Mouse (Mus musculus) heart, adult 2 months (tissue): ENCODE results near the gene Kazald1. TPM values are rescaled to one million over a fixed set of nuclear protein-coding genes. Genes with fewer than 3 reads are reported as not detected.

Experiments used
- DNase-seq, 2 experiments: peaks; one replicate each; pipeline ENCODE4 v3.0.0; 2021
- H3K27ac ChIP-seq: fragments of 200-600 bp; 2 replicates; pipeline ENCODE4 v1.8.1; 2022
- H3K27me3 ChIP-seq: fragments of 200-500 bp; 2 replicates; pipeline ENCODE4 v1.6.1; 2012; ENCODE audit warnings: mild to moderate bottlenecking, low read length, inconsistent platforms, mixed read lengths; ENCODE audit not compliant: control insufficient read depth, insufficient read depth
- H3K36me3 ChIP-seq: fragments of 200-500 bp; 2 replicates; pipeline ENCODE4 v1.6.1; 2012; ENCODE audit warnings: low read length, inconsistent platforms; ENCODE audit not compliant: control insufficient read depth, insufficient read depth
- H3K4me1 ChIP-seq: fragments of 200-500 bp; 2 replicates; pipeline ENCODE4 v1.6.1; 2011; ENCODE audit warnings: low read length; ENCODE audit not compliant: control insufficient read depth, insufficient read depth
- H3K4me3 ChIP-seq: fragments of 200-600 bp; 2 replicates; pipeline ENCODE4 v1.8.1; 2022
- H3K79me2 ChIP-seq: fragments of 200-500 bp; replicated peaks from 2 replicates; pipeline ENCODE4 v1.6.1; 2012; ENCODE audit warnings: mild to moderate bottlenecking, inconsistent platforms, low read length, moderate library complexity, mixed read lengths; ENCODE audit not compliant: control insufficient read depth, insufficient read depth
- H3K9ac ChIP-seq: fragments of 200-500 bp; 2 replicates; pipeline ENCODE4 v1.6.1; 2012; ENCODE audit warnings: low read depth, mild to moderate bottlenecking, control low read depth, inconsistent platforms, low read length, mixed read lengths
- CTCF ChIP-seq: fragments of 200-600 bp; IDR thresholded peaks from 2 replicates; pipeline ENCODE4 v1.8.1; 2022; ENCODE audit warnings: antibody characterized with exemption, mild to moderate bottlenecking, moderate library complexity
- EP300 ChIP-seq: fragments of 200-500 bp; IDR thresholded peaks from 2 replicates; pipeline ENCODE4 v1.6.1; 2011; ENCODE audit warnings: low read depth, low read length, control low read depth; ENCODE audit not compliant: insufficient read depth
- POLR2A ChIP-seq: fragments of 200-500 bp; IDR thresholded peaks from 2 replicates; pipeline ENCODE4 v1.6.1; 2011; ENCODE audit warnings: mild to moderate bottlenecking, low read depth, low read length, control low read depth; ENCODE audit not compliant: insufficient read depth
- WGBS: fragments of 180-500 bp; shearing (Covaris S2); methylation state at CpG from one replicate; pipeline ENCODE4 v1.1.7; 2018; 5-methylcytosine and 5-hydroxymethylcytosine counted together
- intact Hi-C: fragments of 180-260 bp; cut with DNase I; formaldehyde crosslinking; loops from one replicate; pipeline ENCODE4 v1.15.1; 2025
- polyA plus RNA-seq: library from polyadenylated mRNA; depleted of rRNA; stranded (reverse); fragments of >200 nt; gene quantifications from 2 replicates; pipeline ENCODE4 v1.2.3, GENCODE M21; 2012
- total RNA-seq, 2 experiments: library from RNA; stranded (reverse); gene quantifications; 2 replicates each; pipeline ENCODE4 v1.2.3; 2021

The Kazald1 gene
- total and polyA plus RNA-seq, 3 experiments: 3.6 to 4.6 (median 3.9) TPM

- Histone ChIP-seq H3K9ac (no peak overlapping the region), H3K27me3 (no peaks in the 10 kb centered on the region), H3K4me1 (peaks cover 5% of the 10 kb centered on the region), H3K79me2 (no peaks in the 10 kb centered on the region), H3K36me3 (no peaks in the 10 kb centered on the region; the same call in 1 of the 2 replicates), H3K4me3 (no peak overlapping the region), H3K27ac (no peak overlapping the region)
- no peak for DNase-seq
- TF ChIP-seq POLR2A (no peak), CTCF (no peak), EP300 (no peak)
- intact Hi-C loops: no loop called here
- 82% methylated on average over 8 of the region's 8 CpGs for WGBS
Observed at GRCm38 (mm10) chr19:45053451-45053850, 21.6 kb upstream of the Kazald1 start.

- Histone ChIP-seq H3K9ac (no peak overlapping the region), H3K4me1 (peaks cover 5% of the 10 kb centered on the region), H3K4me3 (no peak overlapping the region), H3K36me3 (no peaks in the 10 kb centered on the region; the same call in 1 of the 2 replicates), H3K27ac (no peak overlapping the region), H3K27me3 (no peaks in the 10 kb centered on the region), H3K79me2 (no peaks in the 10 kb centered on the region)
- 73% methylated on average over 6 of the region's 6 CpGs for WGBS
- intact Hi-C loops: no loop called here
- no peak for TF ChIP-seq CTCF
- no peak for TF ChIP-seq POLR2A
- TF ChIP-seq EP300: no peak
- DNase-seq: no peak
Observed at GRCm38 (mm10) chr19:45054892-45055690, 19.9 kb upstream of the Kazald1 start.

GRCm38 (mm10) chr19:45056364-45056763, 18.7 kb upstream of the Kazald1 start:
- WGBS: 35% methylated on average over 4 of the region's 4 CpGs
- intact Hi-C loops: no loop called here
- peak in 1 of 2 experiments; percentile 39 for DNase-seq
- Histone ChIP-seq H3K36me3 (no peaks in the 10 kb centered on the region; the same call in 1 of the 2 replicates), H3K4me3 (no peak overlapping the region), H3K27me3 (no peaks in the 10 kb centered on the region), H3K79me2 (no peaks in the 10 kb centered on the region), H3K9ac (no peak overlapping the region), H3K4me1 (peaks cover 5% of the 10 kb centered on the region), H3K27ac (no peak overlapping the region)
- no peak for TF ChIP-seq EP300
- TF ChIP-seq CTCF: peak; percentile 82

- no peak for TF ChIP-seq POLR2A
- TF ChIP-seq EP300: no peak
- TF ChIP-seq CTCF: no peak
- Histone ChIP-seq H3K27ac (peak overlapping the region; percentile 92), H3K9ac (peak overlapping the region; percentile 37; the same call in 1 of the 2 replicates), H3K27me3 (no peaks in the 10 kb centered on the region), H3K4me3 (peak overlapping the region; percentile 71; the same call in 1 of the 2 replicates), H3K79me2 (no peaks in the 10 kb centered on the region), H3K36me3 (no peaks in the 10 kb centered on the region; the same call in 1 of the 2 replicates), H3K4me1 (peaks cover 5% of the 10 kb centered on the region)
- intact Hi-C loops: no loop called here
- no peak for DNase-seq
- WGBS: 57% methylated on average over 7 of the region's 7 CpGs
Observed at GRCm38 (mm10) chr19:45056908-45057698, 17.9 kb upstream of the Kazald1 start.

- no peaks in the 10 kb centered on the region for H3K79me2 ChIP-seq
- intact Hi-C loops: loop anchor here (2.0 kb wide), 1 partner anchor 17 kb away; the partner anchor contains the start of gene Kazald1
- no peaks in the 10 kb centered on the region for H3K27me3 ChIP-seq
- peak overlapping the region; percentile 76 for H3K9ac ChIP-seq
- peaks cover 5% of the 10 kb centered on the region for H3K4me1 ChIP-seq
- TF ChIP-seq EP300 (no peak), CTCF (no peak)
- DNase-seq: no peak
- H3K27ac ChIP-seq: peak overlapping the region; percentile 92
- H3K36me3 ChIP-seq: no peaks in the 10 kb centered on the region; the same call in 1 of the 2 replicates
- H3K4me3 ChIP-seq: peak overlapping the region; percentile 71
- WGBS: 23% methylated on average over 7 of the region's 7 CpGs
Observed at GRCm38 (mm10) chr19:45057724-45058112, 17.3 kb upstream of the Kazald1 start.
